Mouse (Mus musculus): ENCODE results near the gene Ostn.
"Not testable (repeated sequence)": the region's sequence is repeated elsewhere in the genome, so short reads cannot be mapped to it uniquely, and the experiment has no call there.

Ostn gene

GRCm38 (mm10) chr16:27307189-27307588 lies at the start of gene Ostn:
Gene Ostn, plus strand, starts transcription at chr16:27307489.
- not testable (repeated sequence) for DNase-seq (ENCODE audit: low spot score in 2 of 2)

DNA sequence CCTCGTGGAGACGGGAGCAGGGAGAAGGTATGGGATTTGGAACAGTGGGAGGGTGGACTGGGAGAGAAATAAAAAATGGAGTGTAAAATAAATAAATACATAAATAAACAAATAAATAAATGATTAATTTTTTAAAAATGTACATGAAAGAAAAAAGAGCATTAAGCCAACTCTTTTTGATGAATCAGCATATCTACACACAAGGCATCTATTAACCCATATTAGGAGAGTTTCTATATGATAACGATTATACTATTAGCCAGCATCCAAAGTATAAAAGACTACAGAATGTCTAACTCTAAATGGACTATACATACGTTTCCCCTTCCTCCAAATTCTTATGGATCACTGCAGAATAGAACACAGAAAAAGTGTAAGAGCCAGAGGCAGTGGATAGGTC lies 38.5 kb upstream of the Ostn start:
- no peak for DNase-seq (ENCODE audit: low spot score in 2 of 2)

DNA sequence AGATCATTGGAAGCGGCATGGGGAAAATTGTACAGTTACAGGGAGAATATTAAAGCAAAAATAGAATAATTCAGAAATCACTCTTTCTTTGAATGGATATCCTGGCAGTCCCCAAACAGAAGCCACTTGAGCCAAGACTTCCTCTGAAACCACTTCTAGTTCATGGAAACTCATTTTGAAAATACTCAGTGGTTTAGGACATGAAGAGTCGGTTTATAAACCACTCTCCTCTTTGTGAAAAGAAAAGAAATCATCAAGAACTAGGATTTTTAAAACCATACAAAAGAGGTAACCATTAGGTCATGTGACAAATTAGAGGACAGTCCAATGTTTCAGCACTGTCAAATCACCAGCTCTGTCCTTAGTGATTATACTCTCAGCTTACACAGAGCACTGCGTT lies 19.9 kb upstream of the Ostn start:
- no peak for DNase-seq (ENCODE audit: low spot score in 2 of 2)

DNA sequence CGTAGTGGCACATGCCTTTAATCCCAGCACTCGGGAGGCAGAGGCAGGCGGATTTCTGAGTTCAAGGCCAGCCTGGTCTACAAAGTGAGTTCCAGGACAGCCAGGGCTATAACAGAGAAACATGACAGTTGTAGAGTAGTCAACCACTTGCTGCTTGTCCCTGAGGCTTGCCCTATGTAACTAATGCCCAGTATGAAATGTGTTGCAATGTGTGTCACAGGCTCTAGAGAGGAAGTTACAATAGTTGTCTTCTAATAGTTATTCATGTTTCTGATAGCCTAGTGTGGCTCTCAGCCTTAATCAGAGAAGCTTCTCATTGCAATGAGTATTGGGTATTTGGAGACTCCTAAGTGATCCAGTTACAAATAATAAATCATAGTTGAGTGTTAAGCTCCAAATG lies 10.8 kb upstream of the Ostn start:
- no peak for DNase-seq (ENCODE audit: low spot score in 2 of 2)

DNA sequence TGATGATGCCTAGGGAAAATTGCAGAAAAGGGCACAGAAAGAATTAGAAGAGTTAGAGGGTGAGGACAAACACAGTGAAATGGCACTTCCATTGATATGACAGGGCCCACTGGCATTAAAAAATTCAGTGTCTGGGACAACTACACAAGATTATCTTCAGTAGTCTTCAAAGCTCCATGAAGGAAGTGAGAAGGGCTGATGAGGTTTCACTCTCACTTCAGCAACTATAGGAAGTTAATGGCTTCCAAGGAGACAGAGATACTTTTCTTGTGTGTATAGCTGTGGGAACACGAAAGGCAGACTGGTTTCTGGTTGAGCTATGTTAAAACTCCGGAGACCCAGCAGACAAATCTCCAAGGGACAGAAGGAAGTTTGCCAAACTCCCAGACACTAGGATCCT lies 10.4 kb upstream of the Ostn start:
- DNase-seq (ENCODE audit: low spot score in 2 of 2): no peak

DNA sequence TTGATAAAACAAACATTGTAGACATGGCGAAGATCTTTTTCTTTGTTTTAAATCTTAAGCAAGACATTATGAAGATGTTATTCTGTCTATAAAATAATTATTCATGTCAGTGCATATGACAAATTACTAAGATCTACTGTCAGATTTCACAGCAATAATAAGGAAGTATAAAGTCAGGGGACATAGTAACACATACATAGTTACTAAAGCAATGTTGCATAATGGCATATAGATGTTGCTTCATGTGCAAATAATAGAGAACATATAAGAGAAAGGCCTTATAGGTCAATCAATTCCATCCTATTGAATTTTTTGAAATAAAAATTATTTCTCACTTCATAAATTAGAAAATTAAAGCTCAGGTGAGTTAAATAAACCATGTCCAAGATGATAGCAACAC lies 11.8 kb downstream of the Ostn start:
- DNase-seq (ENCODE audit: low spot score in 2 of 2): no peak

GRCm38 (mm10) chr16:27322047-27322446 lies 14.8 kb downstream of the Ostn start:
- DNase-seq (ENCODE audit: low spot score in 2 of 2): no peak

DNA sequence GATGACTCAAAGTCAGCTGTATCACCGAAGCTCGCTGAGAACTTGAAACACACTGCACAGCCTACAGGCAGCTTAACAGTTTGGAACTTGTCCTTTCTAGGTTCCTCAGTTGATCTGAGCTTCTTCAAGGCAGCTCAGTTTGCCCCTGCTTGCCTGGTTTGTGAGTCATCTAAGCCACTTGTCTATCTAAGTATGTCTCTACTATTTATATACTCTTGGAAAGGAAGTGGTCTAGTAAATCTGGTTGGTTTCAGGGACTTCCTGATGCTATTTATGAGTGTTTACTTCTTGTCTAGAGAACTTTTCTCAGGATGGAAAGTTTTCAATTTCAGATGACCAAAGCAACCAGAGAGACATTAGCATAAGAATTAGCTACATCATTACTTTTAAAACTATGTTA lies 19.2 kb downstream of the Ostn start:
- DNase-seq (ENCODE audit: low spot score in 2 of 2): no peak

DNA sequence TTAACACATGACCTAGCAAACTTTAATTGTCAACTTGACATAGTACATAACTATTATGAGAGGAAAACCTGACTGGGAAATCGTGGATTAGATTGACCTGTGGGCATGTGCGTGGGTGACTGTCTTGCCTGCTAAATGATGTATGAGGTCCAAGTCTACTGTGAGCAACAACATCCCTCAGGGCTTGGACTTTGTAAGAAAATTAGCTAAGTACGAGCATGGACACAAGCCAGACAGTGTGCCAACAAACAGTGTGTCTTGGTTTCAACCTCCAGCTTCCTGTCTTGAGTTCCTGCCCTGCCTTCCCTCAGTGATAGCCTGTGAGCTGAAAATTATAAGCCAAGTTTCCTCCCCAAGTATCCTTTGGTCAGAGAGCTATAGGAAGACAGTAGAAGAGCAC lies 40.2 kb downstream of the Ostn start:
- DNase-seq (ENCODE audit: low spot score in 2 of 2): no peak

- no peak for DNase-seq (ENCODE audit: low spot score in 2 of 2)
These were observed 41.1 kb downstream of the Ostn start for GRCm38 (mm10) chr16:27348359-27348758.

- DNase-seq (ENCODE audit: low spot score in 2 of 2): no peak
These were observed 41.9 kb downstream of the Ostn start for GRCm38 (mm10) chr16:27349235-27349634.

DNA sequence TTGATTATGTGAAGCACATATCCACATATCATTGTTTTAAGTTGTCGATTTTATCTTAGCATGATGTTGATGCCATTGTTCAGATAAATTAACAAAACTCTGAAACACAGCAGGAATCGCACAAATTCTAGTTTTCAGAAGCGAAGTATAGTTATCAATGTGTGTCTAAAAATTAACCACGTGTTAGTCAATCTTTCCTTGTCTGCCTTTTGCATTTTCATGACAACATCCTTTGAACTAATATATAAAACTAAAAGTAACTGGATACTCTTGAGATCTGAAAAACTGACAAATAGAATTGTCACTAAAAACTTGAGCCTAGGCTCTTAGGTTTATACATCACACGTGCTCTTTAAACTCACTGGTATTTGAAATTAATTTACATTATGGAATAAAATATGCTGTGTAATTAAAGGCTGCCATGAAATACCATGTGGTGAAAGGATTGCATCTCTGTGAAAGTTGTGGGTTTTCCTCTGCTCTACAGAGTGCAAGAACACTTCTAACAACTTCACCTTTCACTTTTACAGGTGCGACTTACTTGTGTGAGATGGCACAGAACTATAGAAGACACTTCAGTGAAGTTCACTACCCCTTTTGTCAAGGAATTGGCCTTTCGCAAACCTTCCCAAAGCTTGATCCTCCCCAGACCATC lies 42.7 kb downstream of the Ostn start:
- no peak for DNase-seq (ENCODE audit: low spot score in 2 of 2)

GRCm38 (mm10) chr16:27354464-27354863 lies 47.2 kb downstream of the Ostn start:
- DNase-seq (ENCODE audit: low spot score in 2 of 2): no peak

DNA sequence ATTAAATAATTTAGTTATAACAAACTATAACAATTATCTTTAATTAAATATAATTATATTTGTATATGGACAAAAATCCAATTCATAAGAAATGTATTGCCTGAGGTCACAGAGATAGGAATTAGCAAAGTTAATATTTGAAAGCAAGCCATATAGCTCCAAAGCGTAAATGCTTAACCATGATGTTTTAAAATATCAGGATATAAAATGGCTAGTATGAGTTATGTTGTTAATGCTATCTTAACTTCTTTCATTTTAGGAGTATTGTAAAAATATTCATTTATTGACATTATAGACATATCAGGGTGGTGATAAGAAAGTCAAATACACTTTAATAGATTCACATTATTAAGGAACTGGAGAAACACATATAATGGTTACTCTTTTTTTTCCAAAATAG lies 52.8 kb downstream of the Ostn start:
- DNase-seq (ENCODE audit: low spot score in 2 of 2): no peak

DNA sequence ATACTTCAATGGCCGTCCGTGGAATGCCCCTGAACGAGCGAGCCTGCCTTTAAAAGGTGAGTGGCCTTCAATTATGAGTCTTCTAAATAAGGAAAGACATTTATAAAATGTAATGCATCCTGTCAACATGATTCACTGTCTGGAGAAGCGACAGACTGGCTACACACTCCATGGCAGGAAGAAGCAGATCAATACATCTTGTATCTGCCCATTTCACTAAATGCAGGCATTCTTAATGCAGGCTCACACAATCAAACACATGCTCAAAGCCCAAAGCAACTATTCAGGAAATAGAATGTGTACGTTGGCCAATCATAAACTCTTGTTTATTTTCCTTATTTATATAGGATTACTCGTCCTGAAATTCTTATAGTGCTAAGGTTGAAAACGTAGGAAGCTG lies 62.9 kb downstream of the Ostn start, which contains the start of gene Uts2b:
Gene Uts2b, minus strand, starts transcription at position 49 of the 400 bp plus-strand sequence.
- DNase-seq (ENCODE audit: low spot score in 2 of 2): no peak

DNA sequence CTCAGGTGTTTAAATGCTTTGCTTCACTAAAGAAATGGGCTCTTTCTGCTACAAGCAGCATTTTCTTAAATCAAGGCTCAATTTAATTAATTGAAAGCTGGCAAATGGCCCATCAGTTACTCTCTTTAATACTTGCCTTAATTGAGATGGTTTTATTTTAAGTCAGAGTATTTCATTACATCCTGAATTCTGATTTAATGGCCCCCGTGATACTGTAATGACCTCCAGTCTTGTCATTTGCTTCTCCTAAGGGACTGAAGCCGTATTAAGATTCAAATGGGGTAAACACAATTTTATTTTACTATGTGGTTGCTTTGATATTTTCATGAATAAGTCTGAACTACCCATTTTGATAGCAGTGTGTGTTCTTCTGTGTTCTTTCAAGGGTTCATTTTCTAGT lies 63.4 kb downstream of the Ostn start:
- DNase-seq (ENCODE audit: low spot score in 2 of 2): no peak

DNA sequence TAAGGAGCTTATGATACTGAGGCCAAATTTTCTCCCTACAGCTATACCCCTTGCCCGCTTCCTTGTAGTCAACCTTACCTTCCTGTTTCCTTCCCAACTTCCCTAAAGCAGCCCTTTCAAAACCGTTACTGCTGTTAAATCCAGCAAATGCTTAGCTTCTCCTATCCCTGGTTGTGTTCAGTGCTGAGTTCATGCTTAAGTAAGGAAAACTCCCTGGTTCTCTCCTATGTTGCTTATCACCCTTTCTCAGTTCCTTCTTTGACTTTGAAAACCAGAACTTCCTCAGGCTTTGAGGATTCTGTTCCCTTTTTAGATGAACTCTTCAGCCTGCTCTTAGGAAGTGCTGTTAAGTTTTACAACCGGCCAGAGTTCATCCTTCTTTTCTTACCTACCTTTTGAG lies 66.8 kb downstream of the Ostn start:
- no peak for DNase-seq (ENCODE audit: low spot score in 2 of 2)

DNA sequence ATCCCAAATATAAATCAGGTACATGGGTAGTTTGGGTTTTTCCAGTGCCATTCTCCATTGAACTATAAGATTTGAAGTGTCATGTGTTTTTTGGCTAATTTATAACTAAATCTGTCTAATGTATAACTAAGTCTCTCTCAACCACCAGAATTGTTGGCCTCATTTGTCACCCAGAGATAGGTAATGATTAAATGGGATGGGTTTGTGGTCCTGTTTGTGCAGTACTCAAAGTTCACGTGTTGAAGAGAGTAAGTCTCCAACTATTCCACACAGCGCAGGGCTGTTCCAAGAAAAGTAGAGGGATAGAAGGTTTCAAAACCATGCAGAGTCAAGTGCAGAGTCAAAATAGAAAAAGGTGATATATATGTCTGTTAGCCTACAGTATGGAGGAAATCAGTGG lies 68.0 kb downstream of the Ostn start:
- DNase-seq (ENCODE audit: low spot score in 2 of 2): no peak

DNA sequence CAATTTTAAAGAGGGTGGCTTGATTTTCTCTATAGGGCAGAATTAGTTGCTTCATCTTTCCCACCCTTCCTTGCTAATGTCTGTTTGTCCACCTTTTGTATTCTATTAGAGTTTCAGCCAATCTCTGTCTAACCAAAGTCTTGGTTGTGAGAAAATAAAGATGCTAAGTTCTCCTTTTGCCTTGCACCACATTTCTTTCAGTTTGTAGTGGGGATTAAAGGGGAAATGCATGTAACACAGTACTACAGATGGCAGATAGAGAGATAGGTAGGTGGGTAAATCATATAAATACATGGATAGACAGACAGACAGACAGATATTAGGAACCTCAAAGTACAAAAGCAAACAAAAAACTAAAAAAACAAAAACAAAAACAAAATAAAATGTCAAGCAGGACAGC lies 69.3 kb downstream of the Ostn start:
- no peak for DNase-seq (ENCODE audit: low spot score in 2 of 2)

DNA sequence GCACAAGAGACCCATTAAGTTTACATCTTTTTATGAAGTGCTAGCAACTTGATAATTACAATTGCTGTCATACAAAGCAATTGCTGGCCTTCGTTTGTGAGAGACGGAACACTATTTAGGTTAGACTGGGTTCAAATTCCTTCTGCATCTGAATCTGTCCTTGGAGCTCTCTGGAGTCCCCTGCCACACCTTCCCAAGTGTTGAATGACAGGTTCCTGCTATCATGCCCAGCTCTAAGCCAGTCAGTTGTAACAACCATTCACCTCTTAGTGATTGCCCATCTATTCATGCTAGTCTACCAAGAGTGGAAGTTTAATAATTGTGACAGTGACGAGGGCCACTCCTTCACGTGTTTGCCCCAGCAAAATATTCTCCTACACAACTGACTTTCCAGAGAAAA lies 74.9 kb downstream of the Ostn start:
- DNase-seq (ENCODE audit: low spot score in 2 of 2): no peak

DNA sequence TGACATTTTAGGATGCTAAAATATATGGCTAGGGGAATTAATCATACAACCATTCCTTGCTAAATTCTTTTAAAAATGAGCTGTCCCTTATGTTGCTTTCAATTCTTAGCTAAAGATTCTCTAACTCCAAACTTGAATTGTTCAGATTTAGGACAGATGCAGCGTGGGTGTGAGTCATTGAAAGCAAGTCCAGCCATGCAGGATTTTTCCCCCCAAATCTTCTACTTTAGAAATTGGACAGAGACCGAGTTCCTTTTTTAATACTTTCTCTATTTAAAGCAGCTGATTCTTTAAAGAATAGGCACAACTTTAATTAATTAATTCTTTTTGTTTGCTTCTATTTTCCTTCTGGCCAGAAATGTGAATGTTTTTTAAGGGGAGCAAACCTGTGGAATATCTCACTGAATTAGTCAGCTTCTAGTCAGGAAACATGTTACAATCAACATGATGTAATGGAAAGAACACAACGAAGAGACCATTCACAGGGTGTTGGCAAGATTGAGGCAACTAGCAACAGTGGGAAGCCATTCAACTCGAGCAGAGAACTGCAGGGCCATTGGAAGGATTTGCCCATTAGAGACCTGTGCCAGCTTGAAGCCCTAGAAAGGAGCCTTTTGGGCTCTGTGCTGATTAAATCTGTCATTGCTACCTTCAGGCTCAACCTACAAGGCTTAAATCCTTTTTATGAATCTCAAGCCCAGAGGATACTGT lies 77.8 kb downstream of the Ostn start:
- DNase-seq (ENCODE audit: low spot score in 2 of 2): no peak

GRCm38 (mm10) chr16:27385649-27386048 lies 78.4 kb downstream of the Ostn start:
- DNase-seq (ENCODE audit: low spot score in 2 of 2): no peak

- no peak for DNase-seq (ENCODE audit: low spot score in 2 of 2)
These were observed 79.6 kb downstream of the Ostn start for GRCm38 (mm10) chr16:27386850-27387407.
